Mouse (Mus musculus) brown adipose tissue, adult 24 weeks (tissue): ENCODE measurements around the gene Asb10. TPM values are rescaled to one million over a fixed set of nuclear protein-coding genes. Genes with fewer than 3 reads are reported as not detected.

Experiments used
- H3K27ac ChIP-seq: fragments of 200-500 bp; replicated peaks from 2 replicates; pipeline ENCODE4 v1.5.1; 2012; ENCODE audit warnings: low read depth, mild to moderate bottlenecking, low read length
- H3K4me1 ChIP-seq: fragments of 200-500 bp; 2 replicates; pipeline ENCODE4 v1.6.1; 2012; ENCODE audit warnings: low read length, mixed read lengths; ENCODE audit not compliant: control insufficient read depth, insufficient read depth, insufficient read length
- H3K4me3 ChIP-seq: fragments of 200-500 bp; 2 replicates; pipeline ENCODE4 v1.5.1; 2012; ENCODE audit warnings: low read depth, mild to moderate bottlenecking, low read length, moderate library complexity; ENCODE audit not compliant: insufficient read depth
- polyA plus RNA-seq: library from polyadenylated mRNA; stranded (reverse); fragments of >200 nt; gene quantifications from 2 replicates; pipeline ENCODE4 v1.2.4, GENCODE M21; 2012; ENCODE audit not compliant: missing spikeins, insufficient read depth, insufficient read length

The Asb10 gene
- polyA plus RNA-seq, 1 experiment: 0.59 TPM

DNA sequence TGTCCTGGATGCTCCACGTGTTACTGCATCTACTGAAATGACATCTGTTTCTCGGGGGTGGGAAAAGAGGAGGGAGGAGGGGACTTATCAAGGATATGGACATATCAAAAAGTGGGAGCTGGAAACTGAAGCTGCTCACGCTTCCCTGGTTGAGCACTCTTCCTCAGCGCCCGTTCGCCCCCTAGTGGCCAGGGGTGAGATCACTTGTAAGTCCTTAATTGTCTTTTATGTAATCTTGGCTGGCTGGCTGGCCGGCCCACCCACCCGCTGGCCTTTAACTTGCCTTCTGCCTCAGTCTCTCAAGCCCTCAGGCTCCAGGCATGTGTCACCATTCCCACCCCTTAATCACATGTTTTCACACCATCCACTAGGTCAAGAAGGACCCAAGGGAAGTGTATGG lies 54.7 kb downstream of the Asb10 start:
- H3K4me3 ChIP-seq: no peak overlapping the region
- no peak overlapping the region for H3K27ac ChIP-seq

DNA sequence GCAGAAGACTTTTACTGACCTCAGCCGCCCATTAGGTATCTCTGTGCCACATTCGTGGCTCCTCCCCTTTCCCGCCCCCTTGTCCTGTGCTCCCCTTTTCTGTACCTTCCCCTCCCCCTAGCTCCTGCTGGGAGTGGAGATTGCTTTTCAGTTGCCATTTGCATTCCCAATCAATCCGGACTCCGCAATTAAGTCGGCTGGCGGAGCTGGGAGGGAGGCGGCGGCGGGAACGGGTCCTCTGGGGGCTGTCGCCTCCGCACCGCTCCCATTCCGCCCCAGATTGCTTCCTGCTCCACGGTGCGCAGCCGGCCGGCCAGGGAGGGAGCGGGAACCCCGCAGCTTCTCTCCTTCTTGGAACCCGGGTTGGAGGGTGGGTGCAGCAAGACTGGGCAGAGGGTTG lies 55.8 kb downstream of the Asb10 start:
- Histone ChIP-seq H3K4me1 (no peaks in the 10 kb centered on the region), H3K4me3 (no peak overlapping the region), H3K27ac (no peak overlapping the region)

More for the DNA sequence above, 54.7 kb downstream of the Asb10 start:
- H3K4me1 ChIP-seq: no peaks in the 10 kb centered on the region

DNA sequence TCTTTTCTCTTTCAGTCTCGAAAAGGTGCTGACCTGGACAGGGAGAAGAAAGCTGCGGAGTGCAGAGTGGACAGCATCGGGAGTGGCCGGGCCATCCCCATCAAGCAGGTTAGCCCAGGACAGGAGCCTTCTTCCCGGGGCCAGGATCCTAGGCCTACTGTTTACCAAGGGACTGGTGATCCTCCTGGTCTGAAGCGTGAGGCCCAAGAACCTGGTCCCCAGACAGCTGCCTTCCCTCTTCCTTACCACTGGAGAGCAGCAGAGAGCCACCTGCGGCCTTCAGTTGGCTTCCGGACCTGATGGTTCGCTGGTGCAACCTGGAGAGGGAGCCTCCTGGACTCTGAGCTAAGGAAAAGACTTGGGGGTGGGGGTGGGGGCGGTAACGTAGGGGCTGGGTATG lies 57.5 kb downstream of the Asb10 start:
- Histone ChIP-seq H3K4me1 (no peaks in the 10 kb centered on the region), H3K27ac (no peak overlapping the region), H3K4me3 (no peak overlapping the region)

Other genes starting within 250 kb of the Asb10 start
- gene Kcnh2, start 189.4 kb downstream of the Asb10 start, polyA plus RNA-seq: 1.4 and 2.3 TPM in 2 replicates
- 10.2 and 11.2 TPM in 2 replicates for gene Nos3, start 176.2 kb downstream of the Asb10 start, polyA plus RNA-seq
- 5.8 and 6.2 TPM in 2 replicates for gene Atg9b, start 148.8 kb downstream of the Asb10 start, polyA plus RNA-seq
- gene Abcb8, start 147.3 kb downstream of the Asb10 start, polyA plus RNA-seq: 107 and 122 TPM in 2 replicates
- gene Asic3, start 127.6 kb downstream of the Asb10 start, polyA plus RNA-seq: not detected in 2 replicates
- gene Cdk5, start 117.4 kb downstream of the Asb10 start, polyA plus RNA-seq: 51.3 and 56.7 TPM in 2 replicates
- gene Slc4a2, start 117.1 kb downstream of the Asb10 start, polyA plus RNA-seq: 8.2 and 14.9 TPM in 2 replicates
- gene Fastk, start 95.7 kb downstream of the Asb10 start, polyA plus RNA-seq: 148 and 188 TPM in 2 replicates
- 3.8 and 11.7 TPM in 2 replicates for gene Tmub1, start 93.1 kb downstream of the Asb10 start, polyA plus RNA-seq
- 17.2 and 23.2 TPM in 2 replicates for gene Agap3, start 88.8 kb downstream of the Asb10 start, polyA plus RNA-seq
- not detected in 2 replicates for gene Gbx1, start 13.8 kb downstream of the Asb10 start, polyA plus RNA-seq
- not detected in 2 replicates for gene 4931409K22Rik, start 15.8 kb upstream of the Asb10 start, polyA plus RNA-seq
- gene Abcf2, start 36.5 kb upstream of the Asb10 start, polyA plus RNA-seq: 27.8 and 32.1 TPM in 2 replicates
- 5.8 and 10.2 TPM in 2 replicates for gene Chpf2, start 45.8 kb upstream of the Asb10 start, polyA plus RNA-seq
- gene Smarcd3, start 83.4 kb upstream of the Asb10 start, polyA plus RNA-seq: 15.3 and 16.7 TPM in 2 replicates
- 20.3 and 26.1 TPM in 2 replicates for gene Nub1, start 144.6 kb upstream of the Asb10 start, polyA plus RNA-seq
- 0.59 TPM in 1 of 2 replicates, not detected in the other for gene Wdr86, start 189.7 kb upstream of the Asb10 start, polyA plus RNA-seq
- gene Crygn, start 217.0 kb upstream of the Asb10 start, polyA plus RNA-seq: not detected in 2 replicates